Mouse (Mus musculus): Measurements from ENCODE around the gene Nlrc4. TPM values are rescaled to one million over a fixed set of nuclear protein-coding genes. Genes with fewer than 3 reads are reported as not detected.

Nlrc4 gene
- total RNA-seq, 2 experiments from 2014 or later, result 0.07 to 0.10 TPM

DNA sequence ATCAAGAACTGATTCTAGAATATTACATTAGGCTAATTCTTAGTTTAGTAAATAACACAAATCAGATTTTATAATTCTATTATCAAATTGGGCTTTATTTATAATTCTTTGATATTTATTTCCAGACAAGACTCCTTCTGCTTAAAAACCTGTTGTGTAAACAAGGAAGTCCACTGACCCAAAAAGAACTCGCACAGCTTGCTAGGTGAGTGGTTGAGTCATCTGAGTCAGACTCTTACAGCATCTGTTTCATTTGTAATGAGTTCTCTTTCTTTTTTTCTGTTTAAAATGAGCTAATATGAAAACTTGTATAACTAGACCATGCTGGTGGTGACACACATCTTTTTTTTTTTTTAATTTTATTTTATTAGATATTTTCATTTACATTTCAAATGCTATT is 82.0 kb downstream of the Nlrc4 start:
- no peak for TF ChIP-seq CTCF (conservative IDR thresholded peaks at IDR 0.05)
- no peak for DNase-seq (ENCODE audit: low spot score in 2 of 2)
- no peak overlapping the region for H3K27ac ChIP-seq
- H3K4me3 ChIP-seq, result no peak overlapping the region

Other genes with a start within 250 kb of the Nlrc4 start
- gene Memo1, start 163.6 kb downstream of the Nlrc4 start, total RNA-seq (2021), result 10 to 100 TPM; 50.5 to 52.3 TPM
- gene Dpy30, start 135.2 kb downstream of the Nlrc4 start, total RNA-seq (2021), result 10 to 100 TPM; 49.0 to 53.1 TPM
- gene Spast, start 120.2 kb downstream of the Nlrc4 start, total RNA-seq (2021), result 10 to 100 TPM; 50.0 to 50.5 TPM
- 10 to 100 TPM; 17.4 to 17.7 TPM for gene Slc30a6, start 63.5 kb downstream of the Nlrc4 start, total RNA-seq (2021)
- 10 to 100 TPM; 76.4 to 84.8 TPM for gene Yipf4, start 30.4 kb upstream of the Nlrc4 start, total RNA-seq (2021)
- 100 to 1,000 TPM; 115 to 124 TPM for gene Birc6, start 69.2 kb upstream of the Nlrc4 start, total RNA-seq (2021)

All from layer of hippocampus, adult 2 months (tissue).